Mouse (Mus musculus) cerebellum, adult 2 months (tissue): Measurements from ENCODE around the gene Pde4a.

Source experiments
- CTCF ChIP-seq: fragments of 200-500 bp; IDR thresholded peaks from 2 replicates; pipeline ENCODE4 v1.5.1; 2011; ENCODE audit warnings: low read depth, mild to moderate bottlenecking, control low read depth, low read length, moderate library complexity, borderline replicate concordance; ENCODE audit not compliant: insufficient read depth
- POLR2A ChIP-seq: fragments of 200-500 bp; IDR thresholded peaks from 2 replicates; pipeline ENCODE4 v1.6.1; 2011; ENCODE audit warnings: low read length, control low read depth, borderline replicate concordance; ENCODE audit not compliant: insufficient read depth

- TF ChIP-seq CTCF (no peak), POLR2A (no peak)
Observed at GRCm38 (mm10) chr9:21248326-21248725, 82.8 kb downstream of the Pde4a start, which contains the start of gene S1pr5.
